Mouse (Mus musculus) stomach, embryonic 15.5 days (tissue): ENCODE data around the gene Cars. TPM values are rescaled to one million over a fixed set of nuclear protein-coding genes. Genes with fewer than 3 reads are reported as not detected.
"Not testable (repeated sequence)": the region's sequence is repeated elsewhere in the genome, so short reads cannot be mapped to it uniquely, and the experiment has no call there.

Experiments
- ATAC-seq: fragments of 200-750 bp; cut with Nextera tagmentation; 2 replicates; pipeline ENCODE4 v1.8.0; 2017; ENCODE audit warnings: low read depth, moderate number of reproducible peaks, moderate TSS enrichment; ENCODE audit not compliant: insufficient read depth, low FRiP score
- H3K27ac ChIP-seq: fragments of 300-500 bp; sonication (generic); 2 replicates; pipeline ENCODE4 v1.5.1; 2015; ENCODE audit warnings: mild to moderate bottlenecking, inconsistent platforms
- H3K27me3 ChIP-seq: fragments of 300-500 bp; sonication (generic); replicated peaks from 2 replicates; pipeline ENCODE4 v1.6.1; 2015; ENCODE audit warnings: inconsistent platforms
- H3K36me3 ChIP-seq: fragments of 300-500 bp; sonication (generic); 2 replicates; pipeline ENCODE4 v1.6.1; 2015; ENCODE audit warnings: inconsistent platforms
- H3K4me1 ChIP-seq: fragments of 300-500 bp; sonication (generic); 2 replicates; pipeline ENCODE4 v1.6.1; 2015; ENCODE audit warnings: inconsistent platforms
- H3K4me2 ChIP-seq: fragments of 300-500 bp; sonication (generic); 2 replicates; pipeline ENCODE4 v1.6.1; 2015; ENCODE audit warnings: mild to moderate bottlenecking, inconsistent platforms
- H3K4me3 ChIP-seq: fragments of 300-500 bp; sonication (generic); replicated peaks from 2 replicates; pipeline ENCODE4 v1.5.1; 2015; ENCODE audit warnings: inconsistent platforms
- H3K9ac ChIP-seq: fragments of 300-500 bp; sonication (generic); 2 replicates; pipeline ENCODE4 v1.6.1; 2015; ENCODE audit warnings: inconsistent platforms
- H3K9me3 ChIP-seq: fragments of 300-500 bp; sonication (generic); 2 replicates; pipeline ENCODE4 v1.6.1; 2016; ENCODE audit warnings: inconsistent platforms
- whole genome bisulfite sequencing: fragments of 180-500 bp; shearing (Covaris S2); methylation state at CpG from one replicate; pipeline ENCODE4 v1.1.7; 2015; 5-methylcytosine and 5-hydroxymethylcytosine counted together
- polyA plus RNA-seq: library from polyadenylated mRNA; unstranded; fragments of >200 nt; fragmentation: Nextera tagmentation; extraction: Ambion mirVana; gene quantifications from 2 replicates; pipeline ENCODE4 v1.2.1, GENCODE M21; 2015

The Cars gene
- polyA plus RNA-seq, 1 experiment from 2014 or later: 73.2 TPM

DNA sequence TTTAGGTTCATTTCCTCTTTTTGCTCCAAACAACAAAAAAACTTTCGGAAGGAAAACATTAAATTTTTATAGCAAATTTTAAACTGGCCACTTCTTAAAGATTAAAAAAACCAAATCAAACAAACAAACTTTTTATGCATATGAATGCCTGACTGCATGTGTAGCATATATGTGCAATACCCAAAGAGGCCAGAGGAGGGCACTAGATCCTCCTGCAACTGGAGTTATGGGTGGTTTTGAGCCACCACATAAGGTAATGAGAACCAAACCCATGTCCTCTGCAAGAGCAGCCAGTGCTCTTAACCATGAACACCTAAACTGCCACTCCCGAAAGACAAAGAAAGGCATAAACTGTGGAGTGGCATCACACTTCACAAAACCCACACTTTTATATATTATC lies 55.5 kb downstream of the Cars start:
- no peak for ATAC-seq
- WGBS: 97% methylated on average over 2 of the region's 2 CpGs
- Histone ChIP-seq H3K27me3 (no peaks in the 10 kb centered on the region), H3K4me3 (no peak overlapping the region), H3K9ac (no peak overlapping the region), H3K4me1 (peaks cover 18% of the 10 kb centered on the region), H3K27ac (no peak overlapping the region), H3K9me3 (no peaks in the 10 kb centered on the region), H3K36me3 (peaks cover 1% of the 10 kb centered on the region; the same call in 1 of the 2 replicates), H3K4me2 (no peak overlapping the region)

DNA sequence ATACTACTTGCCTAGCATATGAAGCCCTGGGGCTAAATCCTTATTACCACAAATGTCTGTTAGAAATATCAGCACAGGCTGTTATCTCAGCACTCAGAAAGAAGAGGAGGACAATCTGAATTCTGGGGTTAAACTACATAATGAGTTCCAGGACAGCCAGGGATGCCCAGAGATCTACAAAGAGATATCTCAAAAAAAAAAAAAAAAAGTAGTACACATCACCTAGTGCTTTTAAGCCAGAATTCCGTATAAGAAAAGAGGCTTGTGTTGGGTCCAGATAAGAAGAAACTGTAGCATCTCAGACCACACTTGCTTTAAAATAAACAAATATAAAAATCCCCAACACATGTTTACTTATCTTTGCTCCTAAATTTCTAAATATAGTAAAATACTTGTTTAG lies 61.2 kb downstream of the Cars start:
- 56% methylated on average over 1 of the region's 1 CpGs for WGBS
- H3K36me3 ChIP-seq: peaks cover 21% of the 10 kb centered on the region

DNA sequence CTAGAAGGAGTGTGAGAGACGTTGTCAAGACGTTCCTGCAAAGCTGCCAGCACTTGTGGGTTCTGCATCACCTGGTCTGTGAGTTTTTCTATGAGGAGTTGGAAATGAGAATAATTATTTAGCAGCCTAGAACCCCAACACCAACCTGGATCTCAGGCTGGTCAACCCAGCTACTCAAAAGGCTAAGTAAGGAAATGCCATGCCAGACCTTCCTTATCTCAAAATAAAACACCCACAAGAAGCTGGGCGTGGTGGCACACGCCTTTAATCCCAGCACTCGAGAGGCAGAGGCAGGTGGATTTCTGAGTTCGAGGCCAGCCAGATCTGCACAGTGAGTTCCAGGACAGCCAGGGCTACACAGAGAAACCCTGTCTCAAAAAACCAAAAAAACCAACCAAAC lies 61.7 kb downstream of the Cars start:
- peaks cover 25% of the 10 kb centered on the region for H3K36me3 ChIP-seq
- H3K4me3 ChIP-seq, H3K27me3 ChIP-seq, H3K9me3 ChIP-seq, H3K4me1 ChIP-seq, H3K4me2 ChIP-seq, H3K9ac ChIP-seq, ATAC-seq, H3K27ac ChIP-seq: not testable (repeated sequence)
- WGBS: 86% methylated on average over 6 of the region's 6 CpGs

More for the DNA sequence above, 61.2 kb downstream of the Cars start:
- H3K9ac ChIP-seq: no peak overlapping the region
- ATAC-seq: no peak
- no peak overlapping the region for H3K4me2 ChIP-seq
- peaks cover under 1% of the 10 kb centered on the region; the same call in 1 of the 2 replicates for H3K4me1 ChIP-seq
- H3K27ac ChIP-seq: no peak overlapping the region
- no peaks in the 10 kb centered on the region for H3K9me3 ChIP-seq
- no peak overlapping the region for H3K4me3 ChIP-seq
- H3K27me3 ChIP-seq: no peaks in the 10 kb centered on the region

DNA sequence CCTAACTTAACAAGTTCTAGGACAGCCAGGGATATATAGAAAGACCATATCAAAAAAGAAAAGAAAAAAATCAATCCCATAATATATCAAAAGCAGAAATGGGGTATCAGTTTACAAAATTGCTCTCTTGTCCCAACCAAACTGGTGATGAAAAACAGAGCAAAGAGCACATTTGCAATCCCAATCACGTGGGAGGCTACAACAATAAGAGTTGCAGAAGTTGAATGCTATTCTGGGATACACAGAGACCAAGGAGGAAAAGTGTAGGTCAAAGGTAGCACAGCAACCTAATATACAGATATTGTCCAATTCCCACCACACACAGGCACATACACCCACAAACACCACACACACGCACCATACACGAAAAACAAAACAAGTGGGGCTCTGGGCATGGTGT lies 63.6 kb downstream of the Cars start:
- H3K4me3 ChIP-seq: no peak overlapping the region
- H3K9me3 ChIP-seq: no peaks in the 10 kb centered on the region
- no peaks in the 10 kb centered on the region for H3K27me3 ChIP-seq
- H3K4me2 ChIP-seq: no peak overlapping the region
- ATAC-seq: no peak
- 87% methylated on average over 3 of the region's 3 CpGs for WGBS
- H3K9ac ChIP-seq: no peak overlapping the region
- H3K27ac ChIP-seq: no peak overlapping the region
- H3K4me1 ChIP-seq: no peaks in the 10 kb centered on the region
- H3K36me3 ChIP-seq: peaks cover 42% of the 10 kb centered on the region

DNA sequence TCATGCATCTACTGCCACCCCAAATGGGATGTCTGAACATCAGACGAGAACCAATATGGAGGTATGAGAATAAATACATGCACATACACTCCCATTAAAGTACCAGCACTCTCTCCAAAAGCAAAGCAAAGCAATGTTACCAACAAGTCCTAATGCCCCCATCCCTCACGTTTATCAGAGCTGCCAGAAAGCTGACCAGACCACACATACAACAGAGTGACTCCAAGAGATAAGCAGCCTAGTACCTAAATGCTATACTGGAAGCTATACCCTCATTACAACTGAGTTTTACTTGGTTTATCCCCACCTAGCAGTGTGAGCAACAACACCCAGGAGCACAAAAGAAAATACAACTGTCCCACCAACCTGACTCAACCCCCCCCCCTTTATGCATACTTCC lies 66.6 kb downstream of the Cars start:
- Histone ChIP-seq H3K9me3 (no peaks in the 10 kb centered on the region), H3K9ac (no peak overlapping the region), H3K36me3 (peaks cover 57% of the 10 kb centered on the region), H3K27me3 (no peaks in the 10 kb centered on the region), H3K27ac (no peak overlapping the region), H3K4me1 (no peaks in the 10 kb centered on the region), H3K4me3 (no peak overlapping the region), H3K4me2 (no peak overlapping the region)
- 71% methylated on average over 2 of the region's 2 CpGs for WGBS
- no peak for ATAC-seq

DNA sequence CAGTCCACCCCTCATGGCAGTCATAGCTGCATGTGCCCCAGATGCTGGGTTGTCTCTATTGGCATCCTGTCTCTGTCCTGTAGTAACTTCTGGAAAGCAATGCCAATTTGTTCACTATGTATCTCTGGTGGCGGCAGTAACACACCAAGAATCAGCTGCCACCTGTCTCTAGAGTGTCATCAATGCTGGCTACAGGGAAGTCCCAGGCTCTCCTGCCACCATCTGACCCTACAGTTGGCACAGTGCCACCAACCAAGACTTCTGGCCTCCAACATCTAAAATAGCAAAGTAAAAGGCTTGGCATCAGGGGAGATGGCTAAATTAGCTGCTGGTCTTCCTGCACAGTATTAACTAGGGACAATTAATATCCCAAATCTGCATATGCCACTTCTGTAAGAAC lies 67.5 kb downstream of the Cars start:
- Histone ChIP-seq H3K27me3 (no peaks in the 10 kb centered on the region), H3K4me1 (no peaks in the 10 kb centered on the region), H3K4me2 (no peak overlapping the region), H3K27ac (no peak overlapping the region), H3K9me3 (no peaks in the 10 kb centered on the region), H3K36me3 (peaks cover 60% of the 10 kb centered on the region), H3K4me3 (no peak overlapping the region), H3K9ac (no peak overlapping the region)
- WGBS: 84% methylated on average over 1 of the region's 1 CpGs
- no peak for ATAC-seq

DNA sequence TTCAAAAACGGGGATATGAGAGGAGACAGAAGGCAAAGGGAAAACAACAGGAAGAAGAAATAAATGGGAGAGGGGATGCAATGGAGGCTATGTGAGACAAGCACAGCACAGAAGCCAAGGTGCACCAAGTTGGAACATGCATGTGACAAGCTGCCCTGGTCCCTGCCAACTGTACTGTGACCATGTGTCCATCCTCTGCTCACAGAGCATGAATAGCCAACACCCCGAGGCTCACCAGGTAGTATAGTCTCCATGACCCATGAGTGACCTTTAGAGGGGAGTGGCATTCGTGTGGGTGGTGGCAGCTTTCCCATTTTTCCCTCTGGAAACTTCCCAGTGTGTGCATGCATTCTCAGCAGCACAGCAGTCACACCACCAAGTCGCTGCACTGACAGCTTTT lies 80.6 kb downstream of the Cars start:
- no peak for ATAC-seq
- H3K36me3 ChIP-seq: peaks cover 79% of the 10 kb centered on the region
- no peaks in the 10 kb centered on the region for H3K4me1 ChIP-seq
- H3K27ac ChIP-seq: no peak overlapping the region
- H3K4me2 ChIP-seq: no peak overlapping the region
- H3K9ac ChIP-seq: no peak overlapping the region
- no peaks in the 10 kb centered on the region for H3K27me3 ChIP-seq
- H3K9me3 ChIP-seq: no peaks in the 10 kb centered on the region
- 71% methylated on average over 4 of the region's 4 CpGs for WGBS
- H3K4me3 ChIP-seq: no peak overlapping the region

DNA sequence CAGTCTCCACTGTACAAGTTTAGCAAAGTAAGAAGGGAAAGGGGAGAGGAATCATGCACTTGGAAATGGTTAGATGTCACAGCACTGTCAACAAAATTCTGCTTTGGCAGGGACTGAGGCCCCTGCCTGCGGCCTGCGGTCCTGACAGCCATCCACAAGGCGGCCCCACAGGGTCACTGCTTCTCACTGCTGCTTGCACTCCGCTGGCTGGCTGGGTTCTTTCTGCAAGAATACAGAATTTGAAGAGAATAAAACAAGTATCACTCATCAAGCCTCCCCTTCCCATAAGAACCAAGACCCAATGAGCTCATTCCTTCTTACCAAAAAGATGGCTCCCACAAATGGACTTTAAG lies 85.5 kb downstream of the Cars start:
- no peak for ATAC-seq
- Histone ChIP-seq H3K27ac (no peak overlapping the region), H3K4me3 (no peak overlapping the region), H3K27me3 (no peaks in the 10 kb centered on the region), H3K9ac (no peak overlapping the region), H3K9me3 (no peaks in the 10 kb centered on the region), H3K4me1 (no peaks in the 10 kb centered on the region), H3K4me2 (no peak overlapping the region), H3K36me3 (peaks cover 47% of the 10 kb centered on the region)
- WGBS: 96% methylated on average over 4 of the region's 4 CpGs

DNA sequence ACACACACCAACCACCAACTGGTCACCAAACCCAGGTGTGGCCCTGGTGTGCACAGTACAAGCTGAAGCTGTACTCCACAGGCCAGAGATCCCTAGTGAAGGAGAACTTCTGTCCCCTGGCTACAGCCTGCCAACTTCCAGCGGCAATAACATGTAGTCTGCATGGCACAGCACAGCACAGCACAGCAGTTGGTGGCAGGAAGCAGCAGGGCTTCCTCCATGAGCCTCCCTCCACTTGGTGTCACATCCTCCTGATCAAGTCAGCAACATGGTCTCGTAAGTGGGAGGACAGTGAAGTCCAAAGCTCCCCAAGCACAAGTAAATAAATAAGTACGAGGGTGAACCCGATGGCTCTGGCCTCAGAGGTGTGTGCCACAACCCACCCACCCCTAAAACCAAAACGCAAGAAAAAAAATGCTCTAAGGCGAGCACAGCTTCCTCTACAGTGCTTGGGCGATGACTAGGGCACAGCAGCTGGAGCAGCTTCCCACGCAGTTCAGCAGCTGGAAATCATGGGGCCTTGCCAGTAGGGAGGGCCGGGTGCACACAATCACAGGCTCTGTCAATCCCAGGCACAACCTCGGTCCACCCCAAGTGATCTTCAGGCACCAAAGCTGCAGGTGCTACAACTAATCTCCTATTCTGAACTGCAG lies 86.0 kb downstream of the Cars start:
- Histone ChIP-seq H3K4me2 (no peak overlapping the region), H3K27ac (no peak overlapping the region), H3K9me3 (no peaks in the 10 kb centered on the region), H3K9ac (no peak overlapping the region), H3K4me3 (no peak overlapping the region), H3K4me1 (no peaks in the 10 kb centered on the region), H3K36me3 (peaks cover 42% of the 10 kb centered on the region), H3K27me3 (no peaks in the 10 kb centered on the region)
- 85% methylated on average over 10 of the region's 10 CpGs for whole genome bisulfite sequencing
- no peak for ATAC-seq

DNA sequence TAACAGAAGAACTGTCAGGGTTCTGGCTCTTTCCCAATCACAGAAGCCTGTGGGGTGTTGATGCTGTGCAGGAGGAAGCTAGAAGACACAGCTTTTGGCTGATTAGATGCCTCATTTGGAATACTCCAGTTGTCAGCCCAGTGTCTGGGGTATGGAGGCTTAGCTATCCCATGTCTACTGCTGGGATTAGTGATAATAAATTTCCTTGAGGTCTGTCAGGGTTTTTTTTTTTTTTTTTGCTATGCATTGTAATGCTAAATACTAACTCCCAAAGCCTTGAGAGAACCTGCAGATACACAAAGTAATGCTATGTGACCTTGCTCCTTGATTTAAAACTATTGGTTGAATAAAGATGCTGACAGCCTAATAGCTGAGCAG lies 88.6 kb downstream of the Cars start:
- Histone ChIP-seq H3K9me3 (no peaks in the 10 kb centered on the region), H3K27ac (no peak overlapping the region), H3K36me3 (peaks cover 26% of the 10 kb centered on the region), H3K4me1 (no peaks in the 10 kb centered on the region), H3K4me2 (no peak overlapping the region), H3K27me3 (no peaks in the 10 kb centered on the region), H3K9ac (no peak overlapping the region), H3K4me3 (no peak overlapping the region)
- ATAC-seq: no peak

DNA sequence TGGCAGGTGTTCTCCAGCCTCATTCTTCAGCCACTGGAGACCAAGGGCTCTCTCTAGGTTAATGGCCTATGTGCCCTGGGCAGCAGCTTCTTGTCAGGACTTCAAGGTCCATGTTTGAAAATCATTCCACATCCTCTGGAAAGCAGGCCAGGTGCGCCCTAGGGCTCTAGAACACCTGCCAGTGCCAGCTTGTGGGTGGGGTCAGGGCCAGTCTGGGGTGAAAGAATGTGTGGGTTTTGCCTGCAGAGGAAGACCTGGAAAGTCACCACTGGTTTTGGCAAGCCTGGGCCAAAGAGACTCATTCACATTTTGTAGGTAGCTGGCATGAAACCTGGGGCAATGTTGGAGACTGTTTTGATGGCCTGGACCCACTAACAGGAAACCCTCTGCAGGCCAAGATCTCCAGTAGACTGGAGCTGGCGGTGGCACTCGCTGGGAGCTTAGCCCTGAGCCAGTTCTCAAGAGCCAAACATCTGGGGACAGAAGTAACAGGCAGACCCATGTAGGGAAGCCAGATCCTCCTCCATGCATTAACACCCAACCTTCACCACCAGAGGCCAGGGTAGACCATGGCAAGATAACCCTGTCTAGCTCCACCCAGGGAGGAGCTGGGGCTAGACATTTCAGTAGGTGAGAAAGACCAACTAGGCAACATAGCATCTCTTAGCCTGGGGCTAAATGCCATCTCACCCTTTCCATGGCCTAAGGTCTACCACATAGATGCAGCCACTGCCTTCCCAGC lies 89.1 kb downstream of the Cars start:
- no peak overlapping the region for H3K4me2 ChIP-seq
- H3K27me3 ChIP-seq: no peaks in the 10 kb centered on the region
- H3K27ac ChIP-seq: no peak overlapping the region
- no peak overlapping the region for H3K4me3 ChIP-seq
- H3K9ac ChIP-seq: no peak overlapping the region
- ATAC-seq: no peak
- 87% methylated on average over 3 of the region's 3 CpGs for WGBS
- H3K9me3 ChIP-seq: no peaks in the 10 kb centered on the region
- peaks cover 25% of the 10 kb centered on the region for H3K36me3 ChIP-seq
- H3K4me1 ChIP-seq: no peaks in the 10 kb centered on the region

DNA sequence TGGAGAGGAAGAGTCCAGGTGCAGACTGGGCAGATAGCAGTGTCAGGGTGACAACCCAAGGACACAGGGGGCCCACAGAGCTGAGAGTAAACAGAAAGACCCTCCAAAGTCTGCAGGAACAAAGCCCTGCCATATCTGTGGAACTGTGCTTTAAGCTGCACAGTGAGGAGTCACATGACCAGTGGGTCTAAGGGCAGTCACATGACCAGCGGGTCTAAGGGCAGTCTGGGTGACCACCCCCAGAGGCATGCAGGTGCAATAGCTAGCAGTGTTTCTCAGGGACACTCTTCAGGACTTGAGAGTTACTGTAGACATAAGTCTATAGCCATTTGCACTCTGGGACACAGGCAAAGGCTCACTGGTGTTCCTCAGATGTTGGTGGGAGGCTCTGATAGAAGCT lies 90.3 kb downstream of the Cars start:
- peaks cover 13% of the 10 kb centered on the region for H3K36me3 ChIP-seq
- no peak overlapping the region for H3K9ac ChIP-seq
- H3K4me3 ChIP-seq: no peak overlapping the region
- H3K9me3 ChIP-seq: no peaks in the 10 kb centered on the region
- 50% methylated on average over 1 of the region's 1 CpGs for WGBS
- ATAC-seq: no peak
- H3K27me3 ChIP-seq: no peaks in the 10 kb centered on the region
- no peaks in the 10 kb centered on the region for H3K4me1 ChIP-seq
- no peak overlapping the region for H3K27ac ChIP-seq
- no peak overlapping the region for H3K4me2 ChIP-seq
